Mouse (Mus musculus) lung, postnatal 0 days (tissue): ENCODE results near the gene C1s1.

Source experiments
- CTCF ChIP-seq: IDR thresholded peaks from 2 replicates; pipeline ENCODE4 v1.5.1; 2016; ENCODE audit warnings: antibody characterized with exemption, mild to moderate bottlenecking
- EP300 ChIP-seq: IDR thresholded peaks from 2 replicates; pipeline ENCODE4 v1.6.1; 2016; ENCODE audit warnings: antibody characterized with exemption, mild to moderate bottlenecking, control low read depth

DNA sequence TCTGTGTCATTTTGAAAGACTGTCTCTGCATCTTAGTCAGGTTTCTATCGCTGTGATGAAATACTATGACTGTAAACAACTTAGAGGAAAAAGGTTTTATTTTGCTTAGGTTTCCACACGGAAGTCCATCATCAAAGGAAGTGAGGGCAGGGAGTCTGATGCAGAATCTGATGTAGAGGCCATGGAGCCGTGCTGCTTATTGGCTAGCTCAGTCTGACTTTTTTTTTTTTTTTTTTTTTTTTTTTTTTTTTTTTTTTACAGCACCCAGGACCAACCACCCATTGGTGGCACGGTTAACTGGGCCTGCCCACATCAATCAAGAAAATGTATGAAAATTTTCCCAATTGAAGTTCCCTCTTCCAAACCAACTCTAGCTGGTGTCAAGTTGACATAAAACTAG is 53.2 kb downstream of the C1s1 start:
- TF ChIP-seq CTCF (no peak), EP300 (no peak)
